Mouse (Mus musculus) adrenal gland, postnatal 36 days (tissue): Measurements from ENCODE around the gene Gorasp1. TPM values are rescaled to one million over a fixed set of nuclear protein-coding genes. Genes with fewer than 3 reads are reported as not detected.

Source experiments
- DNase-seq, 2 experiments: peaks; one replicate each; pipeline ENCODE4 v3.0.0; 2021; ENCODE audit warnings: mixed read lengths in 1 of 2
- total RNA-seq, 2 experiments: library from RNA; stranded (reverse); gene quantifications; 2 replicates each; pipeline ENCODE4 v1.2.3; 2021

Gene Gorasp1
- total RNA-seq, 2 experiments from 2014 or later: 23.5 to 31.7 TPM

GRCm38 (mm10) chr9:119932358-119932757 lies 5.0 kb downstream of the Gorasp1 start:
- peak in 1 of 2 experiments; percentile 56 for DNase-seq

- DNase-seq: no peak
Observed at GRCm38 (mm10) chr9:119926497-119926896, 10.9 kb downstream of the Gorasp1 start.

GRCm38 (mm10) chr9:119925729-119926128 lies 11.6 kb downstream of the Gorasp1 start:
- DNase-seq: peak in 1 of 2 experiments; percentile 32

- DNase-seq: peak; percentile 15 to 17
Observed at GRCm38 (mm10) chr9:119925120-119925657, 12.2 kb downstream of the Gorasp1 start.

- no peak for DNase-seq
Observed at GRCm38 (mm10) chr9:119923462-119923861, 13.9 kb downstream of the Gorasp1 start.

- DNase-seq: no peak
Observed at GRCm38 (mm10) chr9:119919858-119920257, 17.5 kb downstream of the Gorasp1 start.

GRCm38 (mm10) chr9:119913087-119913838 lies 24.1 kb downstream of the Gorasp1 start:
- no peak for DNase-seq

- DNase-seq: no peak
Observed at GRCm38 (mm10) chr9:119909931-119910330, 27.4 kb downstream of the Gorasp1 start.

GRCm38 (mm10) chr9:119908708-119909107 lies 28.7 kb downstream of the Gorasp1 start:
- DNase-seq: no peak

GRCm38 (mm10) chr9:119902410-119903151 lies 34.8 kb downstream of the Gorasp1 start:
- DNase-seq: no peak

- DNase-seq: no peak
Observed at GRCm38 (mm10) chr9:119899446-119899845, 37.9 kb downstream of the Gorasp1 start.

GRCm38 (mm10) chr9:119895040-119895721 lies 42.2 kb downstream of the Gorasp1 start:
- peak; percentile 55 to 72 for DNase-seq

GRCm38 (mm10) chr9:119894339-119895009 lies 42.9 kb downstream of the Gorasp1 start, which contains the start of gene Wdr48:
TSS of gene Wdr48 (plus strand) at chr9:119894878.
- DNase-seq: peak; percentile 96 to 97

- DNase-seq: no peak
Observed at GRCm38 (mm10) chr9:119893881-119894280, 43.5 kb downstream of the Gorasp1 start.

GRCm38 (mm10) chr9:119890692-119891091 lies 46.7 kb downstream of the Gorasp1 start:
- DNase-seq: peak in 1 of 2 experiments; percentile 30

- DNase-seq: no peak
Observed at GRCm38 (mm10) chr9:119889446-119889845, 47.9 kb downstream of the Gorasp1 start.

- no peak for DNase-seq
Observed at GRCm38 (mm10) chr9:119888843-119889246, 48.5 kb downstream of the Gorasp1 start.

GRCm38 (mm10) chr9:119887144-119887901 lies 50.0 kb downstream of the Gorasp1 start:
- DNase-seq: peak in 1 of 2 experiments; percentile 13
